Mouse (Mus musculus) intestine, postnatal 0 days (tissue): ENCODE results near the gene Hoxc4. TPM values are rescaled to one million over a fixed set of nuclear protein-coding genes. Genes with fewer than 3 reads are reported as not detected.
A peak's percentile ranks its signal among the peaks of the same experiment; 100 is the strongest.

Experiments
- ATAC-seq: fragments of 200-750 bp; cut with Nextera tagmentation; 2 replicates; pipeline ENCODE4 v1.8.0; 2017; ENCODE audit warnings: mild to moderate bottlenecking, moderate TSS enrichment, moderate library complexity
- H3K27ac ChIP-seq: fragments of 300-500 bp; sonication (generic); 2 replicates; pipeline ENCODE4 v1.5.1; 2014; ENCODE audit warnings: mild to moderate bottlenecking, low read depth, low read length, moderate library complexity
- H3K27me3 ChIP-seq: fragments of 300-500 bp; sonication (generic); replicated peaks from 2 replicates; pipeline ENCODE4 v1.6.1; 2014; ENCODE audit warnings: low read length, mixed read lengths; ENCODE audit not compliant: control insufficient read depth, insufficient read depth
- H3K36me3 ChIP-seq: fragments of 300-500 bp; sonication (generic); 2 replicates; pipeline ENCODE4 v1.6.1; 2014; ENCODE audit warnings: mild to moderate bottlenecking, moderate library complexity; ENCODE audit not compliant: control insufficient read depth, insufficient read depth
- H3K4me1 ChIP-seq: fragments of 300-500 bp; sonication (generic); replicated peaks from 2 replicates; pipeline ENCODE4 v1.6.1; 2014; ENCODE audit warnings: antibody characterized with exemption, low read length, mixed read lengths; ENCODE audit not compliant: control insufficient read depth, insufficient read depth
- H3K4me2 ChIP-seq: fragments of 300-500 bp; sonication (generic); replicated peaks from 2 replicates; pipeline ENCODE4 v1.6.1; 2014; ENCODE audit warnings: low read depth, mild to moderate bottlenecking, moderate library complexity
- H3K4me3 ChIP-seq: fragments of 300-500 bp; sonication (generic); 2 replicates; pipeline ENCODE4 v1.5.1; 2014; ENCODE audit warnings: low read depth, low read length
- H3K9ac ChIP-seq: fragments of 300-500 bp; sonication (generic); 2 replicates; pipeline ENCODE4 v1.6.1; 2014; ENCODE audit warnings: mild to moderate bottlenecking, low read depth, low read length
- H3K9me3 ChIP-seq: fragments of 300-500 bp; sonication (generic); 2 replicates; pipeline ENCODE4 v1.6.1; 2016; ENCODE audit warnings: mixed run types; ENCODE audit not compliant: control insufficient read depth
- CTCF ChIP-seq: sonication (generic); IDR thresholded peaks from 2 replicates; pipeline ENCODE4 v1.5.1; 2016; ENCODE audit warnings: low read depth, mild to moderate bottlenecking, control low read depth, antibody characterized with exemption, moderate library complexity
- whole genome bisulfite sequencing: fragments of 180-500 bp; shearing (Covaris S2); extraction: QIAGEN DNeasy Blood & Tissue Kit; methylation state at CpG from one replicate; pipeline ENCODE4 v1.1.7; 2014; 5-methylcytosine and 5-hydroxymethylcytosine counted together
- polyA plus RNA-seq: library from polyadenylated mRNA; unstranded; fragments of >200 nt; fragmentation: Nextera tagmentation; extraction: Ambion mirVana; gene quantifications from 2 replicates; pipeline ENCODE4 v1.2.1, GENCODE M21; 2015

The Hoxc4 gene
- polyA plus RNA-seq, 1 experiment from 2014 or later, result 4.8 TPM

- no peaks in the 10 kb centered on the region for H3K4me1 ChIP-seq
- 0 out of 2 replicates have a peak, but pooled peaks cover 2% of the 10 kb centered on the region for H3K9me3 ChIP-seq
- H3K9ac ChIP-seq, result no peak overlapping the region
- peak overlapping the region; percentile 66 for H3K4me2 ChIP-seq
- H3K27ac ChIP-seq, result no peak overlapping the region
- H3K36me3 ChIP-seq, result no peaks in the 10 kb centered on the region
- no peak for TF ChIP-seq CTCF
- ATAC-seq, result no peak
- H3K27me3 ChIP-seq, result peaks cover 100% of the 10 kb centered on the region
- 50% methylated on average over 2 of the region's 2 CpGs for WGBS
- 0 out of 2 replicates have a peak overlapping the region, but pooled peaks have one; percentile 39 for H3K4me3 ChIP-seq
Measured at GRCm38 (mm10) chr15:103001370-103001769, 17.4 kb upstream of the Hoxc4 start.

- no peak overlapping the region for H3K4me3 ChIP-seq
- no peaks in the 10 kb centered on the region for H3K36me3 ChIP-seq
- no peaks in the 10 kb centered on the region for H3K4me1 ChIP-seq
- WGBS, result 24% methylated on average over 4 of the region's 4 CpGs
- H3K9ac ChIP-seq, result no peak overlapping the region
- TF ChIP-seq CTCF, result 0 out of 2 replicates have a peak, but pooled peaks have one; percentile 16
- 0 out of 2 replicates have a peak, but pooled peaks cover 2% of the 10 kb centered on the region for H3K9me3 ChIP-seq
- H3K27me3 ChIP-seq, result peaks cover 100% of the 10 kb centered on the region
- peak overlapping the region; percentile 66; the same call in 1 of the 2 replicates for H3K4me2 ChIP-seq
- no peak overlapping the region for H3K27ac ChIP-seq
- ATAC-seq, result no peak
Measured at GRCm38 (mm10) chr15:103002156-103002555, 16.6 kb upstream of the Hoxc4 start.

DNA sequence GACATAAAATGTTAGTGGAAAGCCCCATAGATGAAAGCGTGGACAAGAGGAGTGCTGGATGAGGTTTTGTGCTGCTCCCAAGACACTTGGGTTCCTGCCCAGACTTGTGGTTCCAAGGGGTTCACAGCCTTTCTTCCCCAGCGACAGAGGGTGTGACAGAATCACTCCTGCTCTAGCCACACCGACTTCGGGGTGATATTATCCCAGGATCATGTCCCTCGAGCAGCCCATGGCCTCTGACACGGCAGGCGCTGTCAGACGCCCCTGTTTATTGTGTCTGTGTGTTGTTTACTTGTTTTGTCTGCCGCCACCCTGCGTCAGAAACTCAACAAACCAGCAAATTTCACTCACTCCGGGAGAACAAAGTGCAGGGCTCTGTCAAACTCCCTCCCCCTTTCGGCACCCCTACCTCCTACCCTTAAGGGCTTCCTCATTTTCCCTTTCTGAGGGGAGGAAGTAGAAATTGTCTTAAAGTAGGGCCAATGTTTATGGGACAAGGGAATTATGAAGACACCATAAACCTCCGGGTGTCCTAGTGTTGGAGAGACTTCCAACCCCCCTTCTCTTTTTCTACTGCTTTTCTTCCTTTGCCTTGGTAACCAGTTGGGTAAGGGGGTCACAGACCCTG lies 15.8 kb upstream of the Hoxc4 start:
- H3K9ac ChIP-seq, result no peak overlapping the region
- 0 out of 2 replicates have a peak, but pooled peaks cover 2% of the 10 kb centered on the region for H3K4me1 ChIP-seq
- ATAC-seq, result no peak
- no peak overlapping the region for H3K4me3 ChIP-seq
- WGBS, result 9% methylated on average over 13 of the region's 13 CpGs
- no peak for TF ChIP-seq CTCF
- peaks cover 100% of the 10 kb centered on the region for H3K27me3 ChIP-seq
- H3K4me2 ChIP-seq, result peak overlapping the region; percentile 30
- H3K9me3 ChIP-seq, result no peaks in the 10 kb centered on the region
- H3K36me3 ChIP-seq, result no peaks in the 10 kb centered on the region
- H3K27ac ChIP-seq, result no peak overlapping the region; the same call in 1 of the 2 replicates

DNA sequence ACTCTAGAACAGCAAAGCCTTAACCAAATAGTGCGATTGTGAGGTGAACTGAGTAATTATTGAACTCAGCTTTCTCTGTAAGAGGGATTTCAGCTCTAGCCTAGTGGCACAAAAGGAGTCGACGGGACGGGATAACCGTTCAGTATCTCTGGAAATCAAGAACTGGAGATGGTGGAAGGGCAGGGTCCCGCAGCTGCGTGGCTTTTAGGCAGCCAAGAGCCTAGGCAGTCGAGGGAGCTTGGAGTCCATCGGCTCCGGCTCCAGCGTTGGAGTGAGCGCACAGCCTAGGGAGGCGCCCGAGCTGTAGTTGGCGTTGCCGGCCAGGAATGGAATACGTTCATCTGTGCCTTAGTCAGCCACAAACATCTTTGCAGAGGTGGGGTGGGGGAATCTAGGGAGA lies 13.4 kb upstream of the Hoxc4 start:
- no peaks in the 10 kb centered on the region for H3K9me3 ChIP-seq
- no peak overlapping the region for H3K9ac ChIP-seq
- H3K36me3 ChIP-seq, result no peaks in the 10 kb centered on the region
- WGBS, result 2% methylated on average over 17 of the region's 17 CpGs
- H3K4me2 ChIP-seq, result peak overlapping the region; percentile 44
- TF ChIP-seq CTCF, result no peak
- ATAC-seq, result no peak
- H3K4me3 ChIP-seq, result no peak overlapping the region
- peaks cover 99% of the 10 kb centered on the region for H3K27me3 ChIP-seq
- H3K27ac ChIP-seq, result no peak overlapping the region
- H3K4me1 ChIP-seq, result 0 out of 2 replicates have a peak, but pooled peaks cover 2% of the 10 kb centered on the region

DNA sequence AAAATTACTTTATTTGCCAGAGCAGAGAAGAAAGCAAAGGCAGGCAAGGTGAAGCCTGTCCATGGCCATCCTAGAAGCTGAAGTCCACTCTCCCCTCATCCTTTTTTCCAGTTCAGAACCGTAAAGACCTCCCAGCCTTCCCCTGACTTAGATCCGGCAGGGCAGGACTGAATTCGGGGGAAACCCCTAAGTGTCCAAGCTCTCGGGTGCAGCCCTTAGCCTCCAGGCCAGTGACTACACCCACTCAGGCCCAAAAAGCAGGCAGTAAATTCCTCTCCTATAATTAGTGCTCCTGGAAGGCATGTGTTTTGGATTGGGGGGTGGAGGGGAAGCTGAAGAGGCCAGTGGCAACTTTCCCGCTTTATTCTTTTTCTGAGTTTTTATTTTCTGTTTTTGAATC lies 12.9 kb upstream of the Hoxc4 start:
- no peaks in the 10 kb centered on the region for H3K36me3 ChIP-seq
- no peak for TF ChIP-seq CTCF
- ATAC-seq, result no peak
- no peaks in the 10 kb centered on the region for H3K9me3 ChIP-seq
- H3K4me2 ChIP-seq, result peak overlapping the region; percentile 44
- H3K9ac ChIP-seq, result no peak overlapping the region
- 0 out of 2 replicates have a peak, but pooled peaks cover 2% of the 10 kb centered on the region for H3K4me1 ChIP-seq
- H3K27ac ChIP-seq, result no peak overlapping the region
- H3K4me3 ChIP-seq, result no peak overlapping the region
- 3% methylated on average over 5 of the region's 5 CpGs for WGBS
- peaks cover 99% of the 10 kb centered on the region for H3K27me3 ChIP-seq

DNA sequence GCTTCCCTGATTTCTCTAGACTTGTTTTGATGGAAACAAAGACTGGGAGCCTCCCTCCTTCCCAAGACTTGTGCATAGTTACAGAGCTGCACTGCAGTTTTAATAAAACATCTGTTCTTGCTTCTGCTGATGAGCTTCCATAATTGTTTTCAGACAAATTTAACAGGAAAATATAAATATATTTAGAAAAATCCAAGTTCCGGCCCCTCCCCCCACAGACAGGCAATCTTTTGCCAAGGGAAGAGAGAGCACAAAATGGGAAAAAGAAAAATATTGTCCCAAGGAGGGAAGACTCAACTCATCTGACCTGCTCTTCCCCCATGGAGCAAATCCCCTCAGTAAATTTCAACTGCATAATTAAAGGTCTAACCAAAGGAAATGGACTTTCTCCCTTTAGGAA lies 12.4 kb upstream of the Hoxc4 start:
- H3K4me2 ChIP-seq, result peak overlapping the region; percentile 44
- no peak overlapping the region for H3K9ac ChIP-seq
- 28% methylated on average over 1 of the region's 1 CpGs for WGBS
- TF ChIP-seq CTCF, result no peak
- no peaks in the 10 kb centered on the region for H3K36me3 ChIP-seq
- H3K9me3 ChIP-seq, result no peaks in the 10 kb centered on the region
- no peak for ATAC-seq
- no peak overlapping the region for H3K4me3 ChIP-seq
- peaks cover 99% of the 10 kb centered on the region for H3K27me3 ChIP-seq
- no peak overlapping the region for H3K27ac ChIP-seq
- 0 out of 2 replicates have a peak, but pooled peaks cover 2% of the 10 kb centered on the region for H3K4me1 ChIP-seq
